Mouse (Mus musculus): Measurements from ENCODE around the gene Ankef1.

Ankef1 gene

GRCm38 (mm10) chr2:136600651-136601170, 99.0 kb downstream of the Ankef1 start:
- DNase-seq (ENCODE audit: low spot score), result no peak

DNA sequence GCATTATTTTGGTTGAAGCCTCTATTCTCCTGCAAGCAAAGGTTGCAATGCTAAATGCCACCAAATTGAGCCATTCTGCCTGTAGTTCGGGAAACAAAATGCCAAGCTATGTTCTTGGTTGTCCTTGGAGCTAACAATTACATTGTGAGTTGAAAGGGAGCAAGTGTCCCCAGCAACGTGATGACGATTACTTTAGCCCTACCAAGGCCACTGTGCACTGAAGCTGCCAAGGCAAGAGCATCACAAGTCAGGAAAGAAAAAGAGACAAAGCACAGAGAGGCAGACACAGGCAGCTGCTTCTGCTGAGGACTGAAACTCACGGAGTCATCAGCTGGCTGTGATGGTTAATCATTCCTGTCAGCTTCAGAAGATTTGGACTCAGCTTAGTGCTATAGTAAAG, 99.5 kb downstream of the Ankef1 start:
- no peak for DNase-seq (ENCODE audit: low spot score)

All from c-Kit-positive CD71-positive TER-119-positive erythroid progenitor cells, embryonic 14.5 days (primary cell).